Mouse (Mus musculus) heart, embryonic 14.5 days (tissue): ENCODE measurements at regions not wholly inside any gene's neighbourhood (a gene's known extent, or its start where the extent isn't known, plus 50 kb on each side); places are given as distances from the start of the nearest gene placed in this dataset.

Experiments
- ATAC-seq: fragments of 200-750 bp; cut with Nextera tagmentation; 2 replicates; pipeline ENCODE4 v1.8.0; 2017; ENCODE audit warnings: low read depth, moderate TSS enrichment; ENCODE audit not compliant: insufficient number of reproducible peaks, insufficient read depth, low FRiP score
- H3K27ac ChIP-seq, 2 experiments: fragments of 200-500 bp in 1 of 2; fragments of 300-500 bp in 1 of 2; sonication (generic) in 1 of 2; replicated peaks in 1 of 2; 2 replicates each; pipeline ENCODE4 v1.5.1; 2012 to 2014; ENCODE audit warnings: low read depth in 2 of 2, low read length in 2 of 2, control low read depth in 1 of 2, mild to moderate bottlenecking in 1 of 2, mixed read lengths in 1 of 2; ENCODE audit not compliant: control insufficient read depth in 1 of 2, insufficient read depth in 1 of 2
- H3K27me3 ChIP-seq: fragments of 300-500 bp; sonication (generic); 2 replicates; pipeline ENCODE4 v1.6.1; 2014; ENCODE audit warnings: mild to moderate bottlenecking, low read length, control low read depth; ENCODE audit not compliant: control insufficient read depth, insufficient read depth
- H3K36me3 ChIP-seq: fragments of 300-500 bp; sonication (generic); 2 replicates; pipeline ENCODE4 v1.6.1; 2014; ENCODE audit warnings: mild to moderate bottlenecking, control low read depth, low read length, mixed read lengths; ENCODE audit not compliant: control insufficient read depth, insufficient read depth
- H3K4me1 ChIP-seq, 2 experiments: fragments of 200-500 bp in 1 of 2; fragments of 300-500 bp in 1 of 2; sonication (generic) in 1 of 2; 2 replicates each; pipeline ENCODE4 v1.6.1; 2012 to 2014; ENCODE audit warnings: low read length in 2 of 2, control low read depth in 1 of 2, mixed read lengths in 1 of 2; ENCODE audit not compliant: control insufficient read depth in 2 of 2, insufficient read depth in 2 of 2
- H3K4me2 ChIP-seq: fragments of 300-500 bp; sonication (generic); 2 replicates; pipeline ENCODE4 v1.6.1; 2014; ENCODE audit warnings: mild to moderate bottlenecking, low read length
- H3K4me3 ChIP-seq, 2 experiments: fragments of 200-500 bp in 1 of 2; fragments of 300-500 bp in 1 of 2; sonication (generic) in 1 of 2; 2 replicates each; pipeline ENCODE4 v1.5.1; 2012 to 2014; ENCODE audit warnings: low read length in 2 of 2, mild to moderate bottlenecking in 2 of 2, control low read depth in 1 of 2, low read depth in 1 of 2, moderate library complexity in 1 of 2; ENCODE audit not compliant: control insufficient read depth in 1 of 2, insufficient read depth in 1 of 2
- H3K9ac ChIP-seq: fragments of 300-500 bp; sonication (generic); 2 replicates; pipeline ENCODE4 v1.6.1; 2014; ENCODE audit warnings: mild to moderate bottlenecking, low read length
- H3K9me3 ChIP-seq: fragments of 300-500 bp; sonication (generic); 2 replicates; pipeline ENCODE4 v1.6.1; 2016; ENCODE audit warnings: low read length, control low read depth; ENCODE audit not compliant: control insufficient read depth
- WGBS: fragments of 180-500 bp; shearing (Covaris S2); extraction: QIAGEN DNeasy Blood & Tissue Kit; methylation state at CpG from one replicate; pipeline ENCODE4 v1.1.7; 2014; 5-methylcytosine and 5-hydroxymethylcytosine counted together

- peak; percentile 76 for ATAC-seq
- Histone ChIP-seq H3K9me3 (no peaks in the 10 kb centered on the region), H3K27me3 (no peaks in the 10 kb centered on the region), H3K4me1 (peaks cover 6 to 34% of the 10 kb centered on the region in 2 experiments), H3K27ac (peak overlapping the region; percentile 89 to 90), H3K4me3 (peak overlapping the region; percentile 19 to 27), H3K9ac (peak overlapping the region; percentile 65), H3K4me2 (peak overlapping the region; percentile 62), H3K36me3 (peaks cover 8% of the 10 kb centered on the region)
- 12% methylated on average over 6 of the region's 6 CpGs for WGBS
Observed at GRCm38 (mm10) chr1:23270910-23271822, 126.4 kb downstream of the Ogfrl1 start.

DNA sequence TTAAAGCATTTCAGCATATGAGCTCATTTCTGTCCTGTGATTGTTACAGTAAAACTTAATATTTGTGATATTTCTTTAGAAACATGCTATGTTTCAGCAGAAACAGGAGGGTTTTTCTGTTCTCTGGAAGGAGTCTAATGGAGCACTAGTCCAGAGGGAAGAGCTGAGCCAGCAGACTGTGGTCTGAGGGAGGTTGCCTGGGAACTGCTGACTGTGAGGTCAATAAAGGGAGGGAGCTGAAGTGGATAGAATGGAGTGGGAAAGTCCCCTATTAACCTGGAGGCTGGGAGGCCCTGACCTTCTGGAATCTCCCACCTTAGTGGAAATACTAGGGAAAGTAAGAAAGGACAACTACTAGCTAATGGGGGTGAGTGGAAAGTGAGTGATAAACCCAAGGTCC, 129.5 kb downstream of the Ogfrl1 start:
- no peak for ATAC-seq
- Histone ChIP-seq H3K9me3 (no peaks in the 10 kb centered on the region), H3K4me3 (no peak overlapping the region), H3K27me3 (no peaks in the 10 kb centered on the region), H3K27ac (no peak overlapping the region), H3K36me3 (no peaks in the 10 kb centered on the region), H3K4me2 (no peak overlapping the region), H3K9ac (no peak overlapping the region; the same call in 1 of the 2 replicates), H3K4me1 (peaks cover 11 to 40% of the 10 kb centered on the region in 2 experiments)

GRCm38 (mm10) chr1:23265556-23266232, 131.9 kb downstream of the Ogfrl1 start:
- WGBS: 72% methylated on average over 3 of the region's 3 CpGs
- no peak for ATAC-seq
- Histone ChIP-seq H3K4me3 (no peak overlapping the region), H3K27ac (0 out of 4 replicates have a peak overlapping the region, but pooled peaks of 1 of the 2 experiments have one; percentile 25), H3K36me3 (peaks cover 8% of the 10 kb centered on the region; the same call in 1 of the 2 replicates), H3K27me3 (no peaks in the 10 kb centered on the region), H3K4me2 (no peak overlapping the region), H3K4me1 (peaks cover 7 to 25% of the 10 kb centered on the region in 2 experiments), H3K9ac (no peak overlapping the region), H3K9me3 (no peaks in the 10 kb centered on the region)

GRCm38 (mm10) chr1:23264251-23264650, 133.3 kb downstream of the Ogfrl1 start:
- Histone ChIP-seq H3K27ac (peak overlapping the region; percentile 24 to 62), H3K4me2 (peak overlapping the region; percentile 51), H3K9me3 (no peaks in the 10 kb centered on the region), H3K4me1 (peaks cover 5 to 29% of the 10 kb centered on the region in 2 experiments), H3K9ac (peak overlapping the region; percentile 32), H3K27me3 (no peaks in the 10 kb centered on the region), H3K4me3 (no peak overlapping the region), H3K36me3 (peaks cover 12% of the 10 kb centered on the region; the same call in 1 of the 2 replicates)
- 23% methylated on average over 3 of the region's 3 CpGs for WGBS
- no peak for ATAC-seq

DNA sequence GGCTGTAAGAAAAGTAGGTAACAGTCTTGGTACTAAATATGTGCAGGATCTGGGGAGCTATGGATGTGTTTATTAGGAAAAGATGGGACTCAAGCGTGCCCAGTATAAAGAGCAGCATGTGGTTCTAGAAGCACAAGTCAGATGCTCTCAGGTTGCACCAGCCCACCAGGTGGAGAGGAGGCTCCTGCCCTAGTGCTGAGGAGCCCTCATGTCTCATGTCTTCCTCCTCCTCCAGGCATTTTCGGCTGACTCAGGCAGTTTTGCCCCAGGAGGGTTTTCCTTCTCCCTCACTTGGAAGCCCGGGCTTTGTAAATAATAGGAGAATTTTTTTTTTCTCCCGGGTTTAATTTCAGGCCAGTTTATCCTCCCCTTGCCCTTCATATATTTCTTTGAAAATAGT, 133.8 kb downstream of the Ogfrl1 start:
- peaks cover 5 to 33% of the 10 kb centered on the region in 2 experiments for H3K4me1 ChIP-seq
- H3K27ac ChIP-seq: peak overlapping the region in 1 of 2 experiments; percentile 24; a peak in 1 of 4 replicates
- peaks cover 12% of the 10 kb centered on the region; the same call in 1 of the 2 replicates for H3K36me3 ChIP-seq
- H3K9me3 ChIP-seq: no peaks in the 10 kb centered on the region
- H3K4me2 ChIP-seq: peak overlapping the region; percentile 51
- WGBS: 41% methylated on average over 4 of the region's 4 CpGs
- H3K4me3 ChIP-seq: no peak overlapping the region
- no peak for ATAC-seq
- no peaks in the 10 kb centered on the region for H3K27me3 ChIP-seq
- H3K9ac ChIP-seq: peak overlapping the region; percentile 32

- Histone ChIP-seq H3K27ac (no peak overlapping the region), H3K4me1 (peaks cover 5 to 33% of the 10 kb centered on the region in 2 experiments), H3K27me3 (no peaks in the 10 kb centered on the region), H3K36me3 (peaks cover 12% of the 10 kb centered on the region; the same call in 1 of the 2 replicates), H3K4me3 (no peak overlapping the region), H3K9me3 (no peaks in the 10 kb centered on the region), H3K4me2 (no peak overlapping the region), H3K9ac (no peak overlapping the region)
- 72% methylated on average over 3 of the region's 3 CpGs for WGBS
- ATAC-seq: no peak
Observed at GRCm38 (mm10) chr1:23261652-23262051, 135.9 kb downstream of the Ogfrl1 start.

DNA sequence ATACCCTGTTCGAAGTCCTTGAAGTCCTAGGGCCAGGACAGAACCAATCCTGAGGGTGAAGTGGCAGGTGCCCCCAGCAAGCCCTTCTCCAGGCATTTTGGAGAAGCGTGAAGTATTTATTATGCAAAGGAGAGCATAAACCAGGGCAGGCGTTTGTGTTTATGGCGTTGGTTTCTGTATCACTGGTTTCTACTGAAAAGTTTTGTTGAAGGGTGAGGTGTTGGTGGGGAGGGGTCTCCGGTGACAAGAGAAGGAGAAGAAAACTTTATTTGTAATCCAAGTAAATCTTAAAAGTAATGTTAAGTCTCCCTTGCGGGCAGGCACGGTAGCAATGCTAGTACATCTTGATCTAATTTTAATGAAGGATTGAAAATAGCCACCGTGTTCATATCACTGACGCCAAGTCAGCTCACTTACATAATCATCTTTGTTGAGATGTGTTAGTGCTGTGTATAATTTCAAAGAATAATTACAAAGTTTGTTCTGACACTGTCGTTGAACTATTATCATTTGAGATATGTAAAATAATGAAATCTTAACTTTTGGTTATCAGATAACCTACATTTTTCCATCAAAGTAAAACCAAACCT, 140.2 kb downstream of the Ogfrl1 start:
- 13% methylated on average over 10 of the region's 10 CpGs for WGBS
- H3K4me3 ChIP-seq: peak overlapping the region; percentile 71 to 81
- peaks cover 0 to 17% of the 10 kb centered on the region in 2 experiments; a peak in 2 of 4 replicates for H3K4me1 ChIP-seq
- H3K36me3 ChIP-seq: peaks cover 12% of the 10 kb centered on the region; the same call in 1 of the 2 replicates
- H3K9me3 ChIP-seq: no peaks in the 10 kb centered on the region
- H3K9ac ChIP-seq: peak overlapping the region; percentile 86
- H3K27me3 ChIP-seq: no peaks in the 10 kb centered on the region
- no peak for ATAC-seq
- peak overlapping the region; percentile 86 to 96 for H3K27ac ChIP-seq
- H3K4me2 ChIP-seq: peak overlapping the region; percentile 63
